Mouse (Mus musculus) kidney, adult 2 months (tissue): ENCODE measurements around the gene Tpp2. TPM values are rescaled to one million over a fixed set of nuclear protein-coding genes. Genes with fewer than 3 reads are reported as not detected.
"Not testable (repeated sequence)": the region's sequence is repeated elsewhere in the genome, so short reads cannot be mapped to it uniquely, and the experiment has no call there.

Experiments used
- DNase-seq: peaks from one replicate; pipeline ENCODE4 v3.0.0; 2021
- H3K27ac ChIP-seq: fragments of 200-500 bp; 2 replicates; pipeline ENCODE4 v1.5.1; 2012; ENCODE audit warnings: low read depth, low read length, control low read depth, inconsistent platforms; ENCODE audit not compliant: insufficient read depth
- H3K27me3 ChIP-seq: fragments of 200-500 bp; replicated peaks from 2 replicates; pipeline ENCODE4 v1.6.1; 2012; ENCODE audit warnings: mild to moderate bottlenecking, moderate library complexity, low read length, inconsistent platforms; ENCODE audit not compliant: control insufficient read depth, insufficient read depth
- H3K36me3 ChIP-seq: fragments of 200-500 bp; 2 replicates; pipeline ENCODE4 v1.6.1; 2012; ENCODE audit warnings: mild to moderate bottlenecking, moderate library complexity, low read length, inconsistent platforms; ENCODE audit not compliant: control insufficient read depth, insufficient read depth
- H3K4me1 ChIP-seq: fragments of 200-500 bp; 2 replicates; pipeline ENCODE4 v1.6.1; 2011; ENCODE audit warnings: low read length; ENCODE audit not compliant: control insufficient read depth, insufficient read depth
- H3K4me3 ChIP-seq: fragments of 200-500 bp; 2 replicates; pipeline ENCODE4 v1.5.1; 2011; ENCODE audit warnings: mild to moderate bottlenecking, low read depth, low read length, control low read depth; ENCODE audit not compliant: insufficient read depth
- CTCF ChIP-seq: fragments of 200-500 bp; conservative IDR thresholded peaks from 2 replicates; pipeline ENCODE4 v1.5.1; 2011; ENCODE audit warnings: low read depth, mild to moderate bottlenecking, control low read depth, low read length, moderate library complexity, mixed read lengths; ENCODE audit not compliant: insufficient read depth, insufficient read length
- POLR2A ChIP-seq: fragments of 200-500 bp; IDR thresholded peaks from one replicate; pipeline ENCODE4 v1.6.1; 2011; ENCODE audit warnings: low read depth, low read length, control low read depth
- WGBS: fragments of 180-500 bp; shearing (Covaris S2); methylation state at CpG from one replicate; pipeline ENCODE4 v1.1.7; 2018; 5-methylcytosine and 5-hydroxymethylcytosine counted together
- polyA plus RNA-seq: library from polyadenylated mRNA; depleted of rRNA; stranded (reverse); fragments of >200 nt; gene quantifications from 2 replicates; pipeline ENCODE4 v1.2.3, GENCODE M21; 2012

The Tpp2 gene
- polyA plus RNA-seq, 1 experiment = 6.5 TPM

DNA sequence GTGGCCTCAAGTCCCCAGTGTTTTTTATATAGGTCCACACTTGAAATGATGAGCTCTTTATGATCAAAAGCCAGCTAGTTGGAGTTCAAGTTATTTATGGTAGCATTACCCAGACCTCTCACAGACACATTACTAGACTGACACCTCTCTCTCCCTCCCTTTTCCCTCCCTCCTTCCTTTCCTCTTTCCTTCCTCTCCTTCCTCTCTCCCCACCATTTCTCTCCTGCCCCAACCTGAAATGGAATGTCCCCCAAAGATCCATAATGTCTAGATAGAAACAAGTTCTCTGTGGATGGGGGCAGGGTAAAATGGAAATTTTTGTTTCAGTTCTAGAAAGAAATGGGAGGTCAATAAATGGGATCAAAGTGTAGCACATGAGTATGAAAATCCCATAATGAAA, 86.5 kb downstream of the Tpp2 start, which contains the start of gene Mettl21c:
Gene Mettl21c (minus strand): TSS at position 101 of the 400 bp plus-strand sequence.
- Histone ChIP-seq H3K27ac (no peak within 1 kb of the TSS), H3K4me3 (no peak within 1 kb of the TSS), H3K4me1 (no peaks in the 10 kb centered on the region), H3K27me3 (no peaks in the 10 kb centered on the region), H3K36me3 (no peaks in the 10 kb centered on the region)
- no peak for TF ChIP-seq CTCF
- no peak for TF ChIP-seq POLR2A
- no peak for DNase-seq

DNA sequence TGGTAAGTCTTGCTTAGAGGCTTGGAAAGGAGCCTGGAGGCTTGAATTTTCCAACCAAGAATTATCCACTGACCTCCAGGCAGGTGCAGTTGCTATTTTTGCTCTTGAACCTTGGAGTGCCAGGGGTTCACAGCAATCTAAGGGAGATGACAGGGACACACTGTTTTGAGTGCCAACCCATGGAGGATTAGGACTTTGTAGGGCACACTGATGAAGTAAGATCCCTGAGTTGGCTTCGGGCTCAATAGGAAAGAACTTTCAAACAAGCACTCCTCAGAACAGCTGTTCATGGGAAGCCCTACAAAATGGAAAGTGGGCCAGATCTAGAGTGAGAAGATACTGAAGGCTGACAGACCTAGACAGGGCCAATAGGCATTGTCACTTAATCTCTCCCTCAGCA, 89.2 kb downstream of the Tpp2 start:
- no peak overlapping the region for H3K27ac ChIP-seq
- no peak overlapping the region for H3K4me3 ChIP-seq
- no peaks in the 10 kb centered on the region for H3K4me1 ChIP-seq
- WGBS = 89% methylated on average over 1 of the region's 1 CpGs
- H3K36me3 ChIP-seq = no peaks in the 10 kb centered on the region
- no peaks in the 10 kb centered on the region for H3K27me3 ChIP-seq
- no peak for DNase-seq
- TF ChIP-seq POLR2A = no peak
- TF ChIP-seq CTCF = no peak

DNA sequence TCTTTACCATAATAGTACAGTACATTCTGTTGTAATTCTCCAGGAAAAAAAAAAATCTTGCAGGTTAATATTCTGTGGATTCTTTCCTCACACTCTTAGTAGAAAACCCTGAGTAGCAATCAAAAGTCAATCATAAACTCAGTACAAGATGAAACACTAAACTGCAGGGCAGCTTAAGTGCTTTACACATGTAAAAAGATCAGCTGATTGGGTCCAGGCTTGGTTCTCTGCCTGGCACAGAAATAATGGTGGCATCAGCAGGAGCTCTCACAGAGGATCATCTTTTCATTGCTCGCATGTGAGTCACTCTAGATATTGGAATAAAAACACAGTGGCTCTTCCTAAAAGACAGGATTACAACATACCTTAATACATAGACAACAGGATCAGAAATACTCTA, 94.2 kb downstream of the Tpp2 start:
- no peak for TF ChIP-seq CTCF
- no peak for TF ChIP-seq POLR2A
- WGBS = 53% methylated on average over 1 of the region's 1 CpGs
- DNase-seq = peak; percentile 66
- no peak overlapping the region for H3K4me3 ChIP-seq
- no peak overlapping the region for H3K27ac ChIP-seq
- H3K36me3 ChIP-seq = no peaks in the 10 kb centered on the region
- H3K27me3 ChIP-seq = no peaks in the 10 kb centered on the region
- H3K4me1 ChIP-seq = no peaks in the 10 kb centered on the region

DNA sequence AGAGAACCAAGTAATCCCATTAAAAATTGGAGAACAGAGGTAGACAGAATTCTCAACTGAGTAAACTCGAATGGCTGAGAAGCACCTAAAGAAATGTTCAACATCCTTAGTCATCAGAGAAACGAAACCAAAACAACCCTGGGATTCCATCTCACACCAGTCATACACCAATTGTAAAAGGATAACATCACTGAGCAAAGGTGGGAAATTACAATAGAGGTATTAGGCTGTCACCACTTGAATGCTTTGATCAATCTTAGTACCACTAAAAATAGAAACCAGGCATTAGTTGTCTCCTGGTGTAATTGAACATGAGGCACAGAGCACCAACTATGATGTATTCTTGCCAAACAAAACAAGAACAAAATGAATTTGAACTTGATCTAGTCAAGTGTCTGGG, 98.8 kb downstream of the Tpp2 start:
- TF ChIP-seq POLR2A (no peak), CTCF (no peak)
- no peaks in the 10 kb centered on the region for H3K4me1 ChIP-seq
- 79% methylated on average over 2 of the region's 2 CpGs for WGBS
- no peaks in the 10 kb centered on the region for H3K27me3 ChIP-seq
- no peak overlapping the region for H3K4me3 ChIP-seq
- H3K27ac ChIP-seq = no peak overlapping the region
- H3K36me3 ChIP-seq = no peaks in the 10 kb centered on the region
- DNase-seq = no peak

DNA sequence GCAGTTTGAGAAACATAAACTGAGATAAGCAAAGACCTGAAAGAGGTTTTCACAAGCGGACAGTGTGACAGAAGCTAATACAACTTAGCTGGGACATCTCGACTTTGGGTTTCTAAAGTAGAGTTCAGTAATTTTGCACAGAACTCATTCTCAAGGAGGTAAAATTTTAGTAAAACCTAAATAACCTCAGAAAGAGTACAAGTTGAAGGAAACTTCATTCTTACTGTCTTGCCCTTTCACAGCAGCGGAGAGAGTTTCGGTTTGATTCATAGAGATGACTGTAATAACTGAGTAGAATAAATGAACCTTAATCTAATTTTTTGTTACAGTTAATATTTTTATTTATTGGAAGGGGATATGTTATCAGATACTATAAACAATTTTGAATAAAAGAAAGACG, 99.5 kb downstream of the Tpp2 start:
- TF ChIP-seq CTCF = no peak
- TF ChIP-seq POLR2A = no peak
- WGBS = 90% methylated on average over 5 of the region's 5 CpGs
- H3K36me3 ChIP-seq = no peaks in the 10 kb centered on the region
- no peak overlapping the region for H3K4me3 ChIP-seq
- no peaks in the 10 kb centered on the region for H3K27me3 ChIP-seq
- DNase-seq = no peak
- no peaks in the 10 kb centered on the region for H3K4me1 ChIP-seq
- no peak overlapping the region for H3K27ac ChIP-seq

DNA sequence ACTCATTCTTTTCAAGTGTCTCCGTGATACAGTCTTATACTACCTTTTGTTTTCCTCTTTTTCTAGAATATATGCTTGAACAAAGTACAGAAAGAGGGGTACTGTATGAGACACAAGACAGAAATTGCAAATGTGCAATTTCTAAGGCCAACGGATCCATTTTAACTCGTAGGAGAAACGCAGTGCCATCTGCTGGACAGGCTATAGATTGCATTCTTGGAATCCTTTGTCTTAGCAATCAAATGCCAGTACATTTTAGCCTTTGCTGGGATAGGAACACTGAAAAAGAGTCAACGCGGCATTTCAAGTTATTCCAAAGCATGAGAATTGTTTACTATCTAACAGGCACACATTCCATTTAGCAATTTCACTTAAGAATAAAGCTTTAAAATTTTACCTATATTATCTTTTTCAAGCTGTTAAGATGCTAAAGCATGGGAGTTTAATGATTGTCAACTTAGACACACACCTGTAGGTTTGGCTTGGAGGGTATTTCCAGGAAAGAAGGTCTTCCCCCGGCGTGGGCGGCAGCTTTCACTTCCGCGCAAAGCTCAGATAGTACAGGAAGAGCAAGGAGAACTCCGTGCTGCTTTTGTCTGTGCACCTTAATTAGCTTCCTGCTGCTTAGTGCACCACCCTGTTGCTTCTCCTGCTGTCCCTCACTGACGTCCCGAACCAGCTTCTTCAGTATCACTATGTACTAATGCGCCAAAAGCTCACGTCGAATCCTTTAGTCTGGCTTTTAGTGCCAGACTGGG, 108.5 kb downstream of the Tpp2 start:
- Histone ChIP-seq H3K36me3 (no peaks in the 10 kb centered on the region), H3K4me3 (peak overlapping the region; percentile 50), H3K27me3 (no peaks in the 10 kb centered on the region), H3K4me1 (no peaks in the 10 kb centered on the region), H3K27ac (no peak overlapping the region)
- peak; percentile 64 for DNase-seq
- peak; percentile 48 for TF ChIP-seq CTCF
- no peak for TF ChIP-seq POLR2A
- under 1% methylated on average over 17 of the region's 17 CpGs for WGBS

DNA sequence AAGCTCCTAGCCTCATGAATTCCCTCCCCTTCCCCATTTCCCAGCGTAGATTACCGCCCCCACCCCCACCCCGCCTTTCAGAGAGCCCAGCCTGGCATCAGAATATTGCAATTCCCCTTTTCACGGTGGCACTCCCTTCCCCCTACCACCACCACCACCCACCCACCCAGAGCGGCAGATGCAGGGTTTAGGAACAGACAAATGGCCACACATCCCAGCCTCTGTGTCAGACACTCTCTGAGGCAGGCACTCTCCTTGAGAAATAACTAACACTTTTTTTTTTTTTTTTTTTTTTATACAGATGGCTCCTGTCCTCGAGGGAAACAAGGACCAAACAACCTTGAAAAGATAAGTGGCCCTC, 109.1 kb downstream of the Tpp2 start:
- H3K4me1 ChIP-seq = no peaks in the 10 kb centered on the region
- H3K27ac ChIP-seq = no peak overlapping the region
- H3K4me3 ChIP-seq = peak overlapping the region; percentile 50
- TF ChIP-seq POLR2A (no peak), CTCF (no peak)
- no peak for DNase-seq
- no peaks in the 10 kb centered on the region for H3K36me3 ChIP-seq
- no peaks in the 10 kb centered on the region for H3K27me3 ChIP-seq
- 8% methylated on average over 6 of the region's 6 CpGs for WGBS

DNA sequence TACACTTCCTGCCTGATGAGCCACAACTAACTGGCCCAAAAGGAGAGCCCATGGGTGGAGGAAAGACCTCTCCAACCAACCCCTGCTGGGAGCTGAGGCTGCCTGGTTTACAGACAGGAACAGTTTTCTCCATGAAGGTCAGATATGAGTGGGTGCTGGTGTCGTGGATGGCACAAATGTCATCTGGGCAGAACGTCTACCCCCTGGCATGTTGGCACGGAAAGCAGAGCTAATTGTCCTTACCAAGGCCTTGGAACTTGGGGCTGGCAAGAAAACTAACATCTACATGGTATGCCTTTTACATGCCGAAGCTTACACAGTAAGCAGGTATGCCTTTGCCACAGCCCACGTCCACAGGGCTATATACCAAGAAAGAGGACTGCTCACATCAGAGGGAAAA, 112.2 kb downstream of the Tpp2 start:
- H3K4me3 ChIP-seq, H3K4me1 ChIP-seq, H3K36me3 ChIP-seq, DNase-seq, H3K27ac ChIP-seq, H3K27me3 ChIP-seq: not testable (repeated sequence)
- WGBS = 91% methylated on average over 5 of the region's 5 CpGs
